Mouse (Mus musculus): ENCODE results near the gene Cog6.
"Not testable (repeated sequence)": the region's sequence is repeated elsewhere in the genome, so short reads cannot be mapped to it uniquely, and the experiment has no call there.

The Cog6 gene

DNA sequence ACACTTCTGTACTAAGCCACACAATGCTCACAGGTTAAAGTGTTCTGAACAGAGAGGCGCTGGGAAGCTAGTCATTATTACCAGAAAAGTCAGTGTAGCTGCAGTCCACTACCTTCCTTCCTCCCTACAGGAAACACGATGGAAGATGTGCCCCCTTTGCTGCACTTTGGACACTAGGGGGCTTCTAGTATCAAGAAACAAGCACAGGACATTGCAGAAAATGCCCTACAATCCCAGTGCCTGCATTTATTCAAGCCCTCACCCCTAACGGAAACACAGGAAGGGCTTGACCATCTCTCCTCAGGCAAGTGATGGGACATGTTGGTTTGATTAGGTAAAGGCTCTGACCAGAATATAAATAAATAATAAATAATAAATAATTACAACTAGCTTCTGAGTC lies 16.4 kb upstream of the Cog6 start:
- DNase-seq (ENCODE audit: extremely low spot score, low spot score): peak; percentile 44

- DNase-seq (ENCODE audit: extremely low spot score, low spot score): no peak
Measured at GRCm38 (mm10) chr3:53032432-53032831, 15.4 kb upstream of the Cog6 start.

GRCm38 (mm10) chr3:53031586-53031985 lies 14.5 kb upstream of the Cog6 start:
- DNase-seq (ENCODE audit: extremely low spot score, low spot score): no peak

DNA sequence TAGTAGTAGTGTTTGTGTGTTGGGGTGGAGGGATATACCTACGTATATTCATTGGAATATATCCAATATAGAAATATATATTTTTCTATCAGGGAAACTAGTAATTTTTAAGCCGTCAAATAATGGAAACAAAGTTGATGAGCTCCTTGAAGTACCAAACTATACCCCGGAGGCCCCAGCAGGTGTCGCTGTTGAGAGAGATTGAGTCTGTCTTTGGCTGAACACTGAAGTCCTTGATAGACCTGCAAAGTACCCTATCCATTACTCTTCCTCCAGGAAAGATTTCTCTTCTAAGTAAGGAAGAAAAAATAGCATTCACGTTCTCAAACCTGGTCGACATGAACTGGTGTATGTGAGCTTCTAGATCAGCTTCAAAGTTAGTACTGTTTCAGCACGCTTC lies 12.0 kb upstream of the Cog6 start:
- peak; percentile 76 for DNase-seq (ENCODE audit: extremely low spot score, low spot score)

GRCm38 (mm10) chr3:53027333-53027732 lies 10.3 kb upstream of the Cog6 start:
- no peak for DNase-seq (ENCODE audit: extremely low spot score, low spot score)

DNA sequence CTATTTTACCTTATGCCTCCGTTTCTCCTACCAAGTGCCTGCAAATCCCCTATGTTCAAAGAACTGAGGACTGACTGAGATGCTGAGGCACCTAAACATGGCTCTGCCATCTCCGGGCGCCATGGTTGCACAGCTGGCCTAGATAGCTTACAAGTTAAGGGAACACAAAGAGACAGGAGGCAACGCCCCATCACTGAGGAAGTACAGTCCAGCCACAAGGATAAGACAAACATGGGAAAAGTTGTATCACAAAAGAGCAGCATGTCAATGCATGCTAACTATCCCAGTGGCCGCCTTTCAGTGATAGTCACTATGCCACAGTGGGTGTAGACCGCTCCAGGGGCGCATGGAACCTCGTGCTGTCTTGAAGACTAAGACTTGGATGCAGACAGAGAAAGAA lies 9.6 kb downstream of the Cog6 start:
- DNase-seq (ENCODE audit: extremely low spot score, low spot score): no peak

DNA sequence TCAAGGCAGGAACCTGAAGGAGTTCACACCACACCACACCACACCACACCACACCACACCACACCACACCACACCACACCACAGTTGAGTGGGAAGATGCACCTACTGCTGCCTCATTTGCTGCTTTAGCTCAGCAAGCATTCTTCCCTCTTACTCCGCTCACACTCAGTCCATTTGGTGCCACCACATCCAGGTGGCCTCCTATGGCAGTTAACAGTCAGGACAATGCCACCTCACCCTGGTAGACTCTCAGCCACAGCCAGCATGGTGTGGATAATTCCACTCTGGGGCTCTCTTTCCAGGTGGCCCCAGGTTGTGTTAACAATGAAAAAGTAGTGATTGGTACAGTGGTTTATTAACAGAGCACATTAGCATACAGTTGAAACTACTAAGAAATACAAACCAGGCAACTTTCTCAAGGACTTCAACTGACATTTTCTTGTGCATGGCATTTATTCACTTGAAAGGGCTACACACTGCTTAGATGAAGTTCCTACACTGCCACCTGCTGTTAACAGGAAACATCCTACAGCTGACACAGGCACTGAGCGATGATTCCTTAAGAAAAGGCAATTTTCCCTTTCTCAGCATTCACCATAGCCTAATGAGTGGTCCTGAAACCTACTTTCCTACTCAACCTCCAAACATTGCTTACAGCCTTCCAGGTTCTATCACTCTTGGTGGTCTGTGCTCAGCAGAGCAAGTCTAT lies 12.5 kb downstream of the Cog6 start:
- DNase-seq (ENCODE audit: extremely low spot score, low spot score): no peak

DNA sequence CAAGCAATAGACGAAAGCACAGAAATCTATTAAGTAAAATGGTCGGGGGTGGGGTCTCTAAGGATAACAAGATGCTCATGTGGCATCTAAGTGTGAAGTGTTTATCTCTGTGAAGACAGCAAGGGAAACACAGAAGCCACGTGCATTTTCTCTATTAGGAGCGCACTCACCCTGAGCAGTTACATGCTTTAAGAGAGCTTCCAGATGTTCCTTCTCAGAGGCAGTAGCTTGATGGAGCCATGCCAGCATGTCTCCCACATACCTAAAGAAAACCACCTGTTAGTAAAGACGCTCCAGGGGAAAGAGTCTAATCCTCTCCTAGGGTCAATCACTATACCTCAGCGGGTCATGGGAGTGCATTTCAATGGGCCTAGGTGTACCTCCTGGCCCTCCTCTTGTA lies 15.0 kb downstream of the Cog6 start:
- DNase-seq (ENCODE audit: extremely low spot score, low spot score): no peak

DNA sequence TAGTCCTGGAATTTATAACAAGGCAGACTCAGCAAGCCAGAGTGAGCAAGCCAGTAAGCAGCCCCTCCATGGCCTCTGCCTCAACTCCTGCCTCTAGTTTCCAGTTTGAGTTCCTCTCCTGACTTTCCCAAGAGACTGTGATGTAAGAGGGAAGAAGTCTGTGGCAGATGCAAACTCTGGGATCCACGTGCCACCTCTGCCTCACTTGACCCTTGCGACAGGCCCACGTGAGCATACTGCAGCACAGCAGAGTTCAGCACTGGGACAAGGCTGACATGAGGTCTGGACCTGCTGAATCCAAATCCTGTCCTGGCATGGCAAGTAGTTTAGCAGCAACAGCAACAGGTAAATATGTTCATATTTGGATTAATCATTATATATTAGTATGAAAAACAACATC lies 17.0 kb downstream of the Cog6 start:
- DNase-seq (ENCODE audit: extremely low spot score, low spot score): no peak

GRCm38 (mm10) chr3:52999016-52999744 lies 17.9 kb downstream of the Cog6 start:
- DNase-seq (ENCODE audit: extremely low spot score, low spot score): no peak

GRCm38 (mm10) chr3:52997381-52997780 lies 19.7 kb downstream of the Cog6 start:
- no peak for DNase-seq (ENCODE audit: extremely low spot score, low spot score)

DNA sequence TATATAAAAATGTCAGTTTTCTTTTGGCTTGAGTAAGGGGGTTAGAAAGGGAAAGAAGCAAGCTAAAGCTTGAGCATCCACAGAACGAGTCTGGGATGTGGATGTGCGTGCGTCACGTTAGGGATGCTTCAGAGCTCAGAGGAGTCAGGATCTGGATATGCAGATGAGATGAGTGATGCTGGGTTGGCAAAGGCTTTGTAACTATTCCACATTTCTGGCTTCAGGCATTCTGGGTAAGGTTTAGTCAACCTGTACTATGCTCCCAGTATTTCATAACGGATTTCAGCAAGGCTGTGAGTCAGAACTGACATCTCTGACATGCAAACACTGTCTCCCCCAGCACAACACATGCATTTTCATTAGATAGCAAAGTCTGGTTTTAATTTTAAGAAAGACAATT lies 20.4 kb downstream of the Cog6 start:
- DNase-seq (ENCODE audit: extremely low spot score, low spot score): no peak

DNA sequence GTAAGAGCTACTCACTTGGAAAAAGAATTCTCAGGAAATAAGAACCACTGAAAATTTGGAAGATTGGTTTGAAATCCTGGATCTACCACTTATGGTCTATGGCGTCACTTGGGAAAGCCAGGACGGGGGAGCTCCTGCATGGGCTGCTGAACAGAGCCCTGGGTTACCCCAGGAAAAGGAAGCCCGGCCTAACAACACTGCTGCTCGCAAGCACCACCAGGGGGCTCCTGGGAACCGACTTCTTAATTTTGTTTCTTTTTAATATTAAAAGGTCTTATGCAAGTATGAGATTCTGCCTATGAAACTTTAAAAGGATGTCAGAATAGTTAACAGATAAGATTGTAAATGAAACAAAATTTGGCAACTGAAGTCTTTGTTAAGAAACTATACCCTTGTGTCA lies 22.4 kb downstream of the Cog6 start:
- no peak for DNase-seq (ENCODE audit: extremely low spot score, low spot score)

- DNase-seq (ENCODE audit: extremely low spot score, low spot score): no peak
Measured at GRCm38 (mm10) chr3:52993296-52993695, 23.7 kb downstream of the Cog6 start.

DNA sequence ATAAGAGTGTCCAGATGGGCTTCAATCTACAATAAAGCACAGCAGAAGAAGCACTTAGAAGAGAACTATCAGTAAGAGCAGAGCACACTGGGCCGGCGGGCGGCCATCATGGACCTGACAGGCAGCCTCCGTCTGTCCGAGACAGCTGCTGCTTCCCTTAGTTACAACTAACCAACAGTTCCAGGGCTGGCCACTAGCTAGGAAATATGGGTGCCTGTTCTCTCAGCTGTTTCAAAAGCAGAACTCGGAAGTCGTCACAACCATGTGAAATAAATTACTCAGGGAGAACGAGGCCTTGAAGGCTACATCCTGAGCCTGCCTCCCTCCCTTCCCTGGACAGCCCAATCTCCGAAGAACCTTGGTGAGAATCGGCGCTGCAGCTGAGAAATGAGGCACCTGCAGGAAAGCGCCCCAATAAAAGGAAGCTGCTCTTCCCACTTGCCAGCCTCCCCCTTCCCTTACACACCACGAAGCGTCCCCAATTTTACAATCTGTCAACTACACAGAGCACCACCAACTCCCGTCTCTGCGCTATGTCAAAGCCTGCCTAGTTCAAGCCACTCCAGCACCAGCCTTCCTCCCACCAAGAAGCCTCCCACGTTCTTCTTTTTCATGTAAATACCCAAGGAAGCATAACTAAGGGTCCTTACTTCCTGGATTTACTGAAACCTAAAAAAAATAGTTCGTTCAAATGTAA lies 26.8 kb downstream of the Cog6 start:
- peak; percentile 8 for DNase-seq (ENCODE audit: extremely low spot score, low spot score)

DNA sequence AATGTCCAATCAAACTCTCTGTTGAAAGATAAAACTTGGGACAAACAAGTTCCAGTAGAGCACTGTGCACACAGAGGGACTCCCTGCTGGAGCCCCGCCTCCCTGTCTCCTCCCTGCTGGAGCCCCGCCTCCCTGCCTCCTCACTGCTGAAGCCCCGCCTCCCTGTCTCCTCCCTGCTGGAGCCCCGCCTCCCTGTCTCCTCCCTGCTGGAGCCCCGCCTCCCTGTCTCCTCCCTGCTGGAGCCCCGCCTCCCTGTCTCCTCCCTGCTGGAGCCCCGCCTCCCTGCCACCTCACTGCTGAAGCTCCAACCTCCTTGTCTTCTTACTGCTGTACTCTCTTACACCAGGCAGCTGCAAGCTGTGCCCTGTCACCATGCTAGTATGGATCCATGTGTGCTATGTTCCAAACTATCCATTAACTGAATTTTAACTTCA lies 31.5 kb downstream of the Cog6 start:
- not testable (repeated sequence) for DNase-seq (ENCODE audit: extremely low spot score, low spot score)

DNA sequence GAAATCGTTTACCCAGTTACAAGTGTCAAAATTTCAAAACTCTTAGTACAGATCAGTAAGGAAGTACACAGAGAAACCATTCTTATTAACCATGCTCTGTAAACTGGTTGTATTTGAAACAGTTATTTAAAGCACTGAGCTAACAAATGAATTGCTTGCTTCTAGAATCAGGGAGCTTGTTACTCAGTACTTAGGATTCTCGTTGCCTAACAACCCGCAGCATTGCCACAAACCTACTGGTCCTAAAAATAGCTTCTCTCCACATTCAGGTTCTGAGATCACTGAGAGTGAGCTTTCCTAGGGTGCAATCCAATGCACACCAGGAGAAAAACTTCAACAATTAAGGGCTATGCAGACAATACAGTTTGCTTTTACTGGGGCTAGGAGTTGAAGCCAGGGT lies 33.3 kb downstream of the Cog6 start:
- DNase-seq (ENCODE audit: extremely low spot score, low spot score): no peak

GRCm38 (mm10) chr3:52982993-52983392 lies 34.0 kb downstream of the Cog6 start:
- no peak for DNase-seq (ENCODE audit: extremely low spot score, low spot score)

DNA sequence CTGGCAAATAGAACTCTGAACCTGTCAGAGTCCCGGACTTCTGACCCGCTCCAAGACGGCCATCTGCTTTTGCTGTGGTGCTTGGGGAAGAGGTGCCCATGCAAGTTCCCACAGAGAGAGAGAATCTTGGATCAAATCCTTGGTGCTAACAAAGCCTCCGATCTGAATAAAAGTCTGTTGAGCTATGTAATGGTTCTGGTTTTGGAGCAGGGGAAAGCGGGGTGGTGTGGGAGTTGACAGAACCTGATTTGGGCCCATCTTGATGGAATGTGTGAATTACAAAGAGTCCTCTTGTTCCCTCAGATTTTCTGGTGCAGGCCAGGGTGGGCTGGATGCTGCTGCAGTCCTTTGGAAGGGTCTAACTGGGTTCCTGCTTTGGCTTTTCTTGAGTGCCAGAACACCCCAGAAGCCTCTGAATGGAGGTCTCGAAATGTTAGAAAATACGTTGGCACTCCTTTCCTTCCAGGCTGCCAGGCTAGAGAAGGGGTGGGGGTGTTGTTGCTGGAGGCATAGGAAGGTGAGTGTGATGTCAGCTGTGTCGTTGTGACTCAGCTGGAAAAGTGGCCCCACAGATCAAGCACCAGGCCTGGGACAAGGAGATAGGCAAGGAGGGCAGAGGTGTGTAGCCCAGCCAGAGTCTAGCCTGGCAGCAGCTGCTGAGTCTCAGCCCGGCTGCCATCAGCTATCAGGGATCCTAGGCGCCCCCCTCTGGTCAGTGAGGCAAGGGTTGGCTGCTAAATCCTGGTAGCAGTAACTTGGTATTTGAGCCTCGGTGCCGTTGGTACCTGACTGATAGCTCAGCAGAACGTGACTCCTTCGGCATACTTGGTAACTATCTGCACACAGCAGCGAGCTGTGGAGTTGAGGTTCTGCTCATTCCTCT lies 42.1 kb downstream of the Cog6 start:
- DNase-seq (ENCODE audit: extremely low spot score, low spot score): peak; percentile 58

GRCm38 (mm10) chr3:52972916-52973315 lies 44.1 kb downstream of the Cog6 start:
- DNase-seq (ENCODE audit: extremely low spot score, low spot score): no peak

GRCm38 (mm10) chr3:52967046-52967445 lies 50.0 kb downstream of the Cog6 start:
- DNase-seq (ENCODE audit: extremely low spot score, low spot score): no peak

Data from neural tube, embryonic 10.5 days (tissue).